Mouse (Mus musculus) erythroblast, embryonic 14.5 days (primary cell): ENCODE measurements at regions not wholly inside any gene's neighbourhood (a gene's known extent, or its start where the extent isn't known, plus 50 kb on each side); places are given as distances from the start of the nearest gene placed in this dataset.

Experiments used
- GATA1 ChIP-seq: IDR thresholded peaks from 2 replicates; pipeline ENCODE4 v1.6.1; 2012; ENCODE audit warnings: low read length, inconsistent platforms, mixed read lengths
- TAL1 ChIP-seq: IDR thresholded peaks from 3 replicates; pipeline ENCODE4 v1.6.1; 2012; ENCODE audit warnings: low read length, inconsistent platforms, mixed read lengths

GRCm38 (mm10) chr6:100355858-100356257, 68.6 kb upstream of the Rybp start:
- TF ChIP-seq GATA1 (no peak), TAL1 (no peak)
